Mouse (Mus musculus) heart, embryonic 10.5 days (tissue): ENCODE data around the gene Evx2. TPM values are rescaled to one million over a fixed set of nuclear protein-coding genes. Genes with fewer than 3 reads are reported as not detected.

Source experiments
- DNase-seq: peaks from one replicate; pipeline ENCODE4 v3.0.0-alpha.2; 2017; ENCODE audit warnings: low spot score
- H3K27ac ChIP-seq: fragments of 300-500 bp; sonication (generic); 2 replicates; pipeline ENCODE4 v1.5.1; 2016; ENCODE audit warnings: mild to moderate bottlenecking
- H3K27me3 ChIP-seq: fragments of 300-500 bp; sonication (generic); 2 replicates; pipeline ENCODE4 v1.6.1; 2016; ENCODE audit warnings: mild to moderate bottlenecking; ENCODE audit not compliant: poor library complexity, insufficient read depth, severe bottlenecking
- H3K36me3 ChIP-seq: fragments of 300-500 bp; sonication (generic); 2 replicates; pipeline ENCODE4 v1.6.1; 2016; ENCODE audit warnings: mild to moderate bottlenecking, moderate library complexity
- H3K4me1 ChIP-seq: fragments of 300-500 bp; sonication (generic); 2 replicates; pipeline ENCODE4 v1.6.1; 2016; ENCODE audit warnings: mild to moderate bottlenecking
- H3K4me3 ChIP-seq: fragments of 300-500 bp; sonication (generic); 2 replicates; pipeline ENCODE4 v1.5.1; 2016; ENCODE audit warnings: mild to moderate bottlenecking, moderate library complexity
- H3K9me3 ChIP-seq: fragments of 300-500 bp; sonication (generic); 2 replicates; pipeline ENCODE4 v1.6.1; 2016; ENCODE audit warnings: mild to moderate bottlenecking, moderate library complexity
- WGBS: fragments of 180-500 bp; shearing (Covaris S2); methylation state at CpG from one replicate; pipeline ENCODE4 v1.1.7; 2016; 5-methylcytosine and 5-hydroxymethylcytosine counted together
- polyA plus RNA-seq: library from polyadenylated mRNA; unstranded; fragments of >200 nt; fragmentation: Nextera tagmentation; extraction: Ambion mirVana; gene quantifications from 2 replicates; pipeline ENCODE4 v1.2.1, GENCODE M21; 2016

Gene Evx2
- polyA plus RNA-seq, 1 experiment from 2014 or later = not detected

- H3K4me1 ChIP-seq = peaks cover 14% of the 10 kb centered on the region; the same call in 1 of the 2 replicates
- H3K27ac ChIP-seq = no peak overlapping the region
- H3K4me3 ChIP-seq = peak overlapping the region; percentile 49
- DNase-seq = no peak
- no peaks in the 10 kb centered on the region for H3K9me3 ChIP-seq
- no peaks in the 10 kb centered on the region for H3K36me3 ChIP-seq
- WGBS = 5% methylated on average over 35 of the region's 35 CpGs
- H3K27me3 ChIP-seq = peaks cover 98% of the 10 kb centered on the region
These were observed 32.8 kb upstream of the Evx2 start for GRCm38 (mm10) chr2:74691995-74692807.

GRCm38 (mm10) chr2:74691022-74691951 lies 31.9 kb upstream of the Evx2 start, which contains the start of gene Hoxd10:
Gene Hoxd10, plus strand, starts transcription at chr2:74691924.
- DNase-seq = peak; percentile 89
- H3K4me1 ChIP-seq = peaks cover 14% of the 10 kb centered on the region; the same call in 1 of the 2 replicates
- H3K36me3 ChIP-seq = no peaks in the 10 kb centered on the region
- H3K9me3 ChIP-seq = no peaks in the 10 kb centered on the region
- WGBS = 1% methylated on average over 56 of the region's 56 CpGs
- peak within 1 kb of the TSS; percentile 49 for H3K4me3 ChIP-seq
- H3K27ac ChIP-seq = no peak within 1 kb of the TSS
- peaks cover 98% of the 10 kb centered on the region for H3K27me3 ChIP-seq

- peaks cover 14% of the 10 kb centered on the region; the same call in 1 of the 2 replicates for H3K4me1 ChIP-seq
- no peak overlapping the region for H3K27ac ChIP-seq
- no peaks in the 10 kb centered on the region for H3K9me3 ChIP-seq
- 5% methylated on average over 8 of the region's 8 CpGs for WGBS
- peaks cover 98% of the 10 kb centered on the region for H3K27me3 ChIP-seq
- H3K36me3 ChIP-seq = no peaks in the 10 kb centered on the region
- H3K4me3 ChIP-seq = no peak overlapping the region
- no peak for DNase-seq
These were observed 31.0 kb upstream of the Evx2 start for GRCm38 (mm10) chr2:74690338-74690716.

GRCm38 (mm10) chr2:74689574-74690337 lies 30.4 kb upstream of the Evx2 start:
- Histone ChIP-seq H3K27me3 (peaks cover 98% of the 10 kb centered on the region), H3K27ac (no peak overlapping the region), H3K36me3 (no peaks in the 10 kb centered on the region), H3K9me3 (no peaks in the 10 kb centered on the region), H3K4me1 (peaks cover 14% of the 10 kb centered on the region; the same call in 1 of the 2 replicates), H3K4me3 (no peak overlapping the region)
- whole genome bisulfite sequencing = under 1% methylated on average over 24 of the region's 24 CpGs
- DNase-seq = peak; percentile 75

- H3K9me3 ChIP-seq = no peaks in the 10 kb centered on the region
- peaks cover 98% of the 10 kb centered on the region for H3K27me3 ChIP-seq
- no peak overlapping the region for H3K4me3 ChIP-seq
- 2% methylated on average over 12 of the region's 12 CpGs for WGBS
- H3K27ac ChIP-seq = no peak overlapping the region
- no peak for DNase-seq
- peaks cover 14% of the 10 kb centered on the region; the same call in 1 of the 2 replicates for H3K4me1 ChIP-seq
- H3K36me3 ChIP-seq = no peaks in the 10 kb centered on the region
These were observed 29.6 kb upstream of the Evx2 start for GRCm38 (mm10) chr2:74688795-74689573.

GRCm38 (mm10) chr2:74687698-74688555 lies 28.6 kb upstream of the Evx2 start:
- Histone ChIP-seq H3K4me1 (peaks cover 16% of the 10 kb centered on the region; the same call in 1 of the 2 replicates), H3K4me3 (0 out of 2 replicates have a peak overlapping the region, but pooled peaks have one; percentile 3), H3K27me3 (peaks cover 98% of the 10 kb centered on the region), H3K9me3 (no peaks in the 10 kb centered on the region), H3K27ac (no peak overlapping the region; the same call in 1 of the 2 replicates), H3K36me3 (no peaks in the 10 kb centered on the region)
- DNase-seq = no peak
- WGBS = under 1% methylated on average over 31 of the region's 31 CpGs

- Histone ChIP-seq H3K4me1 (peaks cover 23% of the 10 kb centered on the region; the same call in 1 of the 2 replicates), H3K27me3 (peaks cover 98% of the 10 kb centered on the region), H3K9me3 (no peaks in the 10 kb centered on the region), H3K36me3 (no peaks in the 10 kb centered on the region), H3K4me3 (0 out of 2 replicates have a peak overlapping the region, but pooled peaks have one; percentile 3), H3K27ac (no peak overlapping the region)
- WGBS = under 1% methylated on average over 27 of the region's 27 CpGs
- DNase-seq = peak; percentile 71
These were observed 27.8 kb upstream of the Evx2 start for GRCm38 (mm10) chr2:74686988-74687697.

- 4% methylated on average over 17 of the region's 17 CpGs for WGBS
- Histone ChIP-seq H3K27ac (no peak overlapping the region), H3K4me1 (peaks cover 26% of the 10 kb centered on the region), H3K36me3 (no peaks in the 10 kb centered on the region), H3K4me3 (no peak overlapping the region), H3K27me3 (peaks cover 98% of the 10 kb centered on the region), H3K9me3 (no peaks in the 10 kb centered on the region)
- DNase-seq = peak; percentile 76
These were observed 27.1 kb upstream of the Evx2 start for GRCm38 (mm10) chr2:74686301-74686987.

- H3K4me1 ChIP-seq = peaks cover 25% of the 10 kb centered on the region
- H3K36me3 ChIP-seq = no peaks in the 10 kb centered on the region
- DNase-seq = peak; percentile 51
- no peaks in the 10 kb centered on the region for H3K9me3 ChIP-seq
- 10% methylated on average over 4 of the region's 4 CpGs for WGBS
- peaks cover 100% of the 10 kb centered on the region for H3K27me3 ChIP-seq
- H3K4me3 ChIP-seq = no peak overlapping the region
- H3K27ac ChIP-seq = no peak overlapping the region
These were observed 25.8 kb upstream of the Evx2 start for GRCm38 (mm10) chr2:74685059-74685603.

- Histone ChIP-seq H3K27me3 (peaks cover 100% of the 10 kb centered on the region), H3K27ac (no peak overlapping the region), H3K9me3 (no peaks in the 10 kb centered on the region), H3K36me3 (no peaks in the 10 kb centered on the region), H3K4me1 (peaks cover 32% of the 10 kb centered on the region), H3K4me3 (no peak overlapping the region)
- DNase-seq = no peak
- WGBS = 1% methylated on average over 12 of the region's 12 CpGs
These were observed 24.7 kb upstream of the Evx2 start for GRCm38 (mm10) chr2:74684106-74684505.
